Mouse (Mus musculus) lung, postnatal 0 days (tissue): ENCODE results near the gene Ifitm7. TPM values are rescaled to one million over a fixed set of nuclear protein-coding genes. Genes with fewer than 3 reads are reported as not detected.

Experiments used
- ATAC-seq: fragments of 200-750 bp; cut with Nextera tagmentation; 2 replicates; pipeline ENCODE4 v1.8.0; 2017; ENCODE audit warnings: moderate library complexity
- DNase-seq: peaks from one replicate; pipeline ENCODE4 v3.0.0-alpha.2; 2016; ENCODE audit warnings: low spot score
- H3K27ac ChIP-seq: fragments of 300-500 bp; sonication (generic); 2 replicates; pipeline ENCODE4 v1.5.1; 2014; ENCODE audit warnings: antibody characterized with exemption, mild to moderate bottlenecking, low read length, mixed read lengths
- H3K27me3 ChIP-seq: fragments of 300-500 bp; sonication (generic); replicated peaks from 2 replicates; pipeline ENCODE4 v1.6.1; 2014; ENCODE audit warnings: low read length, mixed read lengths; ENCODE audit not compliant: insufficient read depth
- H3K36me3 ChIP-seq: fragments of 300-500 bp; sonication (generic); 2 replicates; pipeline ENCODE4 v1.6.1; 2014; ENCODE audit warnings: low read length, mixed read lengths; ENCODE audit not compliant: insufficient read depth
- H3K4me1 ChIP-seq: fragments of 300-500 bp; sonication (generic); 2 replicates; pipeline ENCODE4 v1.6.1; 2014; ENCODE audit warnings: antibody characterized with exemption, low read depth, low read length, mixed read lengths; ENCODE audit not compliant: insufficient read depth
- H3K4me2 ChIP-seq: fragments of 300-500 bp; sonication (generic); replicated peaks from 2 replicates; pipeline ENCODE4 v1.6.1; 2014; ENCODE audit warnings: low read depth, mild to moderate bottlenecking, low read length, moderate library complexity, mixed read lengths
- H3K4me3 ChIP-seq: fragments of 300-500 bp; sonication (generic); 2 replicates; pipeline ENCODE4 v1.5.1; 2014; ENCODE audit warnings: low read depth, low read length
- H3K9ac ChIP-seq: fragments of 300-500 bp; sonication (generic); replicated peaks from 2 replicates; pipeline ENCODE4 v1.6.1; 2014; ENCODE audit warnings: low read depth, mild to moderate bottlenecking
- H3K9me3 ChIP-seq: fragments of 300-500 bp; sonication (generic); 2 replicates; pipeline ENCODE4 v1.6.1; 2016; ENCODE audit warnings: low read length, mixed read lengths
- CTCF ChIP-seq: IDR thresholded peaks from 2 replicates; pipeline ENCODE4 v1.5.1; 2016; ENCODE audit warnings: antibody characterized with exemption, mild to moderate bottlenecking
- EP300 ChIP-seq: IDR thresholded peaks from 2 replicates; pipeline ENCODE4 v1.6.1; 2016; ENCODE audit warnings: antibody characterized with exemption, mild to moderate bottlenecking, control low read depth
- WGBS: fragments of 180-500 bp; shearing (Covaris S2); extraction: QIAGEN DNeasy Blood & Tissue Kit; methylation state at CpG from one replicate; pipeline ENCODE4 v1.1.7; 2014; 5-methylcytosine and 5-hydroxymethylcytosine counted together
- polyA plus RNA-seq: library from polyadenylated mRNA; unstranded; fragments of >200 nt; fragmentation: Nextera tagmentation; extraction: Ambion mirVana; gene quantifications from 2 replicates; pipeline ENCODE4 v1.2.1, GENCODE M21; 2015

Gene Ifitm7
- polyA plus RNA-seq, 1 experiment from 2014 or later, result not detected

DNA sequence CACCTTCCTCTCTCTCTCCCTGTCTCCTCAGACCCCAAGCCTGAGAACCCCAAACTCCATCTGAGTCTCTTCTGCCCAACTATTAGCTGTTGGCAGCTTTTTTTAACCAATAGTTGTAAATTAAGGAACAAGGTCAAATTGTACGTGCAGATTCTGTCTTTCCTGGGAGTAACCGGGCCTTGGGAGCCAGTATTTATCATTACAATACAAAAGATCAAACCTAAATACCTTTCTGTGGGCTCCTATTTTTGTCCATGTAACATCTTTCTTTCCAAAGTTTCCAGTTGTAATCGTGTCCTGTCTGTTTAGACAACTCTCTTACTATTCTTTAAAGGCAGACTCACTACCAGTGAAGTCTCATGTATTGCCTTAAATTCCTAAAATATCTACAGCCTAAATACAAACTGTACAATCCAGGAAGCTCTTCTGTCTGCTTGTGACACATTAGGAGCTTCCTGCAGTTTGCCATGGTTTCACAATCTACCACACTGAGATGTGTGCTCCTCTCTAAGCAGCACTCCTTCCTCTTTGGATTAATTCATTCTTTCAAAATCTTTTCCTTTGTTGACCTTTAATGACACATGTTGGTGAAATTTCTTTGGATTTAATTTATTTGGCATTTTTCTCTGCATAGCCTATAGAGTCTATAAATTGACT lies 34.6 kb upstream of the Ifitm7 start:
- no peak for TF ChIP-seq CTCF
- Histone ChIP-seq H3K27me3 (no peaks in the 10 kb centered on the region), H3K36me3 (no peaks in the 10 kb centered on the region), H3K27ac (no peak overlapping the region), H3K9ac (no peak overlapping the region), H3K4me1 (no peaks in the 10 kb centered on the region), H3K4me3 (no peak overlapping the region), H3K9me3 (no peaks in the 10 kb centered on the region), H3K4me2 (no peak overlapping the region)
- ATAC-seq, result no peak
- 64% methylated on average over 3 of the region's 3 CpGs for WGBS
- no peak for DNase-seq

DNA sequence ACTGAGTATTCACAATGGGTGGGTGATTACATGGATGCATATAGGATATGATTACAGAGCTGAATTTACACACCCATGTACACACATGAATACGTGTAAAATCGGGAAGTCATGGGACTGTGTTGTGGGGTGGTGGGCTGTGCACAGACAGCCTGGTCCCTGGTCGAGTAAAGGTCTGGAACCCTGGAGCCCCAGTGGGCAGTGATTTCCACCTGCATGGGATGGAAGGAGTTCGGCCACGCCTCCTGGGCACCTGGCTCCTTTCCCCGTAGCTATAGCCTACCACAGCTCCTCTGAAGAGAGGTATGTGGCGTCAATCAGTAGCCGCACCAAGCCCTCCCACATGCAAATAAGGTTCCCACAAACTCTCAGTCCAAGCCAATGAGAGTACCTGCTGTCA lies 30.6 kb upstream of the Ifitm7 start:
- ATAC-seq (no peak), DNase-seq (no peak)
- TF ChIP-seq EP300 (no peak), CTCF (no peak)
- Histone ChIP-seq H3K9me3 (no peaks in the 10 kb centered on the region), H3K9ac (no peak overlapping the region), H3K27ac (no peak overlapping the region), H3K36me3 (no peaks in the 10 kb centered on the region), H3K27me3 (no peaks in the 10 kb centered on the region), H3K4me2 (no peak overlapping the region), H3K4me1 (no peaks in the 10 kb centered on the region), H3K4me3 (no peak overlapping the region)
- 76% methylated on average over 8 of the region's 8 CpGs for WGBS

DNA sequence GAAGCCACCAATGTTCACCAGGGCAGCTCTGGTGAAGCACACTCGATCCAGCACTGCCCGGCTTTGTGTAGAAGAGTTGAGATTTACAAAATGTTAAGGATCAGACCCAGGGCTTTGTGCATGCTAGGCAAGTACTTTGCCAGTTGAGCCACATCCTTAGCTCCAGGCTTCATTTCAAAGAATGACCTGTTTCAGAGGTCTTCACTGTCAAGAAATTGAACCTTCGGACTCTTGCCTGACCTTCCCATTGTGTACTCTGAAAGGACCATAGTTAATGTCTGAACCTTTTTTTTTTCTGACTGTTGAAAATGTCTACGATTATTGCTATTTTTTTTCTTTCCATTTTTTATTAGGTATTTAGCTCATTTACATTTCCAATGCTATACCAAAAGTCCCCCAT lies 23.3 kb upstream of the Ifitm7 start:
- Histone ChIP-seq H3K4me2 (no peak overlapping the region), H3K4me3 (no peak overlapping the region), H3K9ac (no peak overlapping the region), H3K4me1 (no peaks in the 10 kb centered on the region), H3K27me3 (no peaks in the 10 kb centered on the region), H3K27ac (no peak overlapping the region), H3K36me3 (no peaks in the 10 kb centered on the region), H3K9me3 (no peaks in the 10 kb centered on the region)
- TF ChIP-seq CTCF (no peak), EP300 (no peak)
- DNase-seq (no peak), ATAC-seq (no peak)
- 89% methylated on average over 4 of the region's 4 CpGs for WGBS

DNA sequence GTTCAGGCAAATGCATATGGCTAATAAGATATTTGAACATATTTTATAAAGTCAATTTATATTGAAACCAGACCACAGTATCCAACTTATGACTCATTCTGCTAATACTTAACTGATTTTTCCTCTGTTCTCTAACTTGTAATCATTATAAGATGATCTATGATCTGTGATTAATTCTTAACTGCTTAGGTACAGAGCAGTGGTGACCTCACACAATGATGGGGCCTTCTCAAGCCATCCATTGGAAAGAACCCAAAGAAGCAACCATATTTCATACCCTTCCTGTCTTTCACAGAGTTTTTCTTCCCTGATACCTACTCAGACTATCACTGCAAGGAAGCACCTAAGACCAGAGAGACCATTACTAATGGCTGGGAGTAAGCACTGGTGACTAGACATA lies 22.0 kb upstream of the Ifitm7 start:
- DNase-seq, result no peak
- no peaks in the 10 kb centered on the region for H3K4me1 ChIP-seq
- H3K9me3 ChIP-seq, result no peaks in the 10 kb centered on the region
- no peak overlapping the region for H3K27ac ChIP-seq
- TF ChIP-seq EP300, result no peak
- no peak for TF ChIP-seq CTCF
- H3K4me3 ChIP-seq, result no peak overlapping the region
- no peak for ATAC-seq
- no peaks in the 10 kb centered on the region for H3K27me3 ChIP-seq
- H3K9ac ChIP-seq, result no peak overlapping the region
- H3K4me2 ChIP-seq, result no peak overlapping the region
- no peaks in the 10 kb centered on the region for H3K36me3 ChIP-seq

DNA sequence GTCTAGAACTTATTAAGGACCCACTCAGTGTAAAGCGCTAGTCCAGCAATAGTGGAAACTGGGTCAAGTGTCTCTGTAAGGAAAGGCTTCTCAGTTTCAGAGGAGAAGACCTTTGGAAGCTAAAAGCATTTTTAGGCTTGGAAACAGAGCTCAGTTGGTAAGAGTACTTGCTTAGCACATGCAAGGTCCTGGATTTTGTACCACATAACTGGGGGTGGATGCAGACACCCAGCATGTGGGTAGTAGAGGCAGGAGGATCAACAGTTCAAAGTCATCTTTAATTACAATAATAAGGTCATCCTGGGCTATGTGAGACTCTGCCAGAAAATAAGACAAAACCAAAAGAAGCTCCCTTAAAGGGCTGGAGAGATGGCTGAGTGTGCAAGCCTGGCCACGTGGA lies 21.4 kb upstream of the Ifitm7 start:
- Histone ChIP-seq H3K9me3 (no peaks in the 10 kb centered on the region), H3K9ac (no peak overlapping the region), H3K4me2 (no peak overlapping the region), H3K36me3 (no peaks in the 10 kb centered on the region), H3K27ac (no peak overlapping the region), H3K4me1 (no peaks in the 10 kb centered on the region), H3K27me3 (no peaks in the 10 kb centered on the region), H3K4me3 (no peak overlapping the region)
- DNase-seq, result no peak
- no peak for ATAC-seq
- TF ChIP-seq EP300, result no peak
- no peak for TF ChIP-seq CTCF
- 66% methylated on average over 2 of the region's 2 CpGs for WGBS

DNA sequence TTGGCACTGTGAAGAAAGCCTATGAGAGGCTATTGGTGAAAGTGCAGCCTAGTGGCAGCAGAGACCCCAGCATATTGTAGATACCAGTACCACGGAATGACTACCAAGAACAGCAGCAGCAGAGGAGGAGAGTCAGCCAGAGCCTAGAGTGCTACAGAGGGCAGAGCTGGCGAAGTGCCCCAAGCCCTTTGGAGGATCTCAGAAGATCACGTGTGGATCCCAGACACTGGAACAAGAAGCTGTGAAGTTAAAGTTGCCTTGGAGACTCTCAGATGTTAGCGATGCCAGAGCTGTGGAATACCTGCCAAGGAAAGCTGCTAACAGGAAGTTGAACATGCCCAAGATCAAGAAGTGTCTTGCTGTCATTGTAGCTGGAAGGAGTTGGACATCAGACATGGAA lies 18.6 kb upstream of the Ifitm7 start:
- 66% methylated on average over 4 of the region's 4 CpGs for WGBS
- TF ChIP-seq CTCF, result no peak
- TF ChIP-seq EP300, result no peak
- no peaks in the 10 kb centered on the region for H3K4me1 ChIP-seq
- H3K36me3 ChIP-seq, result no peaks in the 10 kb centered on the region
- DNase-seq, result no peak
- H3K27me3 ChIP-seq, result no peaks in the 10 kb centered on the region
- no peak for ATAC-seq
- H3K4me3 ChIP-seq, result no peak overlapping the region
- H3K4me2 ChIP-seq, result no peak overlapping the region
- no peak overlapping the region for H3K9ac ChIP-seq
- H3K27ac ChIP-seq, result no peak overlapping the region
- no peaks in the 10 kb centered on the region for H3K9me3 ChIP-seq

DNA sequence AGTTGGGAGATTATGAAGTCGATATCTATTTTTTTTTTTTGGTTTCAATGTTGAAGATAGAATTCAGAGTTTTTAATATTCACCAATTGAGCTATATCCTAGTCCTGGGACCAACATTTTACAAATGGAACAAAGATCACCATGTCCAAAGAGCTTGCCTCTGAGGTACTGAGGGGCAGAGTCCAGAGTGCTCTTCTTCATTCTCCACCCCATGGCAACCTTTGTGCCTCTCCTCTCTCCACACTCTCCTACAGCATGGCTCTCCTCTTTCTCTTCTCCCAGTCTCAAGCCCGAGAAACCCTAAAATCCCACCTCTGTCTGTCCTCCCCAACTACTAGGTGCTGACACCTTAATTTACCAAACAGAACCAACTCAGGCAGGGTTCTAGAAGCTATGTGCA lies 18.0 kb upstream of the Ifitm7 start:
- H3K27ac ChIP-seq, result no peak overlapping the region
- no peak for ATAC-seq
- H3K9me3 ChIP-seq, result no peaks in the 10 kb centered on the region
- no peaks in the 10 kb centered on the region for H3K4me1 ChIP-seq
- H3K4me2 ChIP-seq, result no peak overlapping the region
- H3K36me3 ChIP-seq, result no peaks in the 10 kb centered on the region
- DNase-seq, result no peak
- H3K27me3 ChIP-seq, result no peaks in the 10 kb centered on the region
- H3K4me3 ChIP-seq, result no peak overlapping the region
- WGBS, result 75% methylated on average over 2 of the region's 2 CpGs
- no peak overlapping the region for H3K9ac ChIP-seq
- no peak for TF ChIP-seq EP300
- no peak for TF ChIP-seq CTCF
